Mouse (Mus musculus) olfactory bulb, adult 2 months (tissue): Measurements from ENCODE around the gene Fam205a2. TPM values are rescaled to one million over a fixed set of nuclear protein-coding genes. Genes with fewer than 3 reads are reported as not detected.
"Not testable (repeated sequence)": the region's sequence is repeated elsewhere in the genome, so short reads cannot be mapped to it uniquely, and the experiment has no call there.

Experiments
- H3K27ac ChIP-seq: fragments of 200-500 bp; 2 replicates; pipeline ENCODE4 v1.5.1; 2012; ENCODE audit warnings: low read depth, low read length; ENCODE audit not compliant: insufficient read depth
- H3K4me1 ChIP-seq: fragments of 200-500 bp; 2 replicates; pipeline ENCODE4 v1.6.1; 2012; ENCODE audit warnings: low read length; ENCODE audit not compliant: control insufficient read depth, insufficient read depth
- H3K4me3 ChIP-seq: fragments of 200-500 bp; 2 replicates; pipeline ENCODE4 v1.5.1; 2012; ENCODE audit warnings: mild to moderate bottlenecking, low read depth, low read length, moderate library complexity; ENCODE audit not compliant: insufficient read depth
- WGBS: fragments of 180-500 bp; shearing (Covaris S2); methylation state at CpG from one replicate; pipeline ENCODE4 v1.1.7; 2018; 5-methylcytosine and 5-hydroxymethylcytosine counted together
- polyA plus RNA-seq: library from polyadenylated mRNA; stranded (reverse); fragments of >200 nt; gene quantifications from 2 replicates; pipeline ENCODE4 v1.2.4, GENCODE M21; 2012; ENCODE audit warnings: low replicate concordance; ENCODE audit not compliant: missing spikeins, insufficient read depth, insufficient read length

Fam205a2 gene
- not detected in 2 replicates for polyA plus RNA-seq

DNA sequence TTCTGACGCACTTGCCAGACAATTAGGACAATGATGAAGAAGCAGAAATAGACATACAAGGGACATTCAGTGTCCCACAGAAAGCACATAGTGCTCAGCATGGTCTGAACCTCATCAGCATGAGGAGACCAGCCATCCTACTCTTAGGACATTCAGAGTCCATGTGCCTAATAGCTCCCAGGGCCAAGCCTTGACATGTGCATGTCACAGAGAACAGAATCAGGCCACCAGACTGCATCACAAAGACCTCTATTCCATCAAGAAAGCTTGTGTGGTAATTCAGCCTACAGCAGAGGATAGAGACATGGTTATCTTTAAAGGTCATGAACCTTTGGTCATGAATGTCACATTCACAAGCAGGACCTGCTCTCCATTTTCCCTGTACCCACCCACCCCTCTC, at the start of gene Fam205a2:
Gene Fam205a2 (minus strand): TSS at position 101 of the 400 bp plus-strand sequence.
- WGBS: no CpG with 5 or more reads among the region's 1 CpGs
- H3K4me3 ChIP-seq, H3K27ac ChIP-seq, H3K4me1 ChIP-seq: not testable (repeated sequence)

Other genes with a start within 250 kb of the Fam205a2 start
- gene Gm21953, start 233.9 kb downstream of the Fam205a2 start, polyA plus RNA-seq: not detected in 2 replicates
- gene Fam205a3, start 209.8 kb downstream of the Fam205a2 start, polyA plus RNA-seq: not detected in 2 replicates
- not detected in 2 replicates for gene Gm21586, start 88.8 kb downstream of the Fam205a2 start, polyA plus RNA-seq
- gene Gm2163, start 61.4 kb downstream of the Fam205a2 start, polyA plus RNA-seq: not detected in 2 replicates
- gene Gm10591, start 84.0 kb upstream of the Fam205a2 start, polyA plus RNA-seq: not detected in 2 replicates
- gene Gm2564, start 101.5 kb upstream of the Fam205a2 start, polyA plus RNA-seq: not detected in 2 replicates
- not detected in 2 replicates for gene Ccl27b, start 127.1 kb upstream of the Fam205a2 start, polyA plus RNA-seq
- not detected in 2 replicates for gene Il11ra2, start 133.7 kb upstream of the Fam205a2 start, polyA plus RNA-seq
- not detected in 2 replicates for gene 4930578G10Rik, start 207.4 kb upstream of the Fam205a2 start, polyA plus RNA-seq
- gene Ccl19, start 228.4 kb upstream of the Fam205a2 start, polyA plus RNA-seq: not detected in 2 replicates
- not detected in 2 replicates for gene Ccl21a, start 245.8 kb upstream of the Fam205a2 start, polyA plus RNA-seq